Mouse (Mus musculus) lung, embryonic 14.5 days (tissue): ENCODE measurements at regions not wholly inside any gene's neighbourhood (a gene's known extent, or its start where the extent isn't known, plus 50 kb on each side); places are given as distances from the start of the nearest gene placed in this dataset.

ENCODE experiments used
- ATAC-seq: fragments of 200-750 bp; cut with Nextera tagmentation; 2 replicates; pipeline ENCODE4 v1.8.0; 2017; ENCODE audit warnings: mild to moderate bottlenecking, moderate TSS enrichment, moderate library complexity; ENCODE audit not compliant: insufficient read depth
- DNase-seq: peaks from one replicate; pipeline ENCODE4 v3.0.0-alpha.2; 2015
- H3K27ac ChIP-seq: fragments of 300-500 bp; sonication (generic); 2 replicates; pipeline ENCODE4 v1.5.1; 2014; ENCODE audit warnings: low read depth, mild to moderate bottlenecking, moderate library complexity
- H3K27me3 ChIP-seq: fragments of 300-500 bp; sonication (generic); 2 replicates; pipeline ENCODE4 v1.6.1; 2014; ENCODE audit warnings: low read length, control low read depth; ENCODE audit not compliant: insufficient read depth
- H3K36me3 ChIP-seq: fragments of 300-500 bp; sonication (generic); 2 replicates; pipeline ENCODE4 v1.6.1; 2014; ENCODE audit warnings: control low read depth; ENCODE audit not compliant: insufficient read depth
- H3K4me1 ChIP-seq: fragments of 300-500 bp; sonication (generic); 2 replicates; pipeline ENCODE4 v1.6.1; 2014; ENCODE audit warnings: antibody characterized with exemption, control low read depth; ENCODE audit not compliant: insufficient read depth
- H3K4me2 ChIP-seq: fragments of 300-500 bp; sonication (generic); 2 replicates; pipeline ENCODE4 v1.6.1; 2014; ENCODE audit warnings: mild to moderate bottlenecking
- H3K4me3 ChIP-seq: fragments of 300-500 bp; sonication (generic); 2 replicates; pipeline ENCODE4 v1.5.1; 2014; ENCODE audit warnings: low read depth, low read length
- H3K9ac ChIP-seq: fragments of 300-500 bp; sonication (generic); 2 replicates; pipeline ENCODE4 v1.6.1; 2014
- H3K9me3 ChIP-seq: fragments of 300-500 bp; sonication (generic); 2 replicates; pipeline ENCODE4 v1.6.1; 2016; ENCODE audit warnings: low read depth, low read length, control low read depth
- CTCF ChIP-seq: IDR thresholded peaks from 2 replicates; pipeline ENCODE4 v1.5.1; 2016; ENCODE audit warnings: antibody characterized with exemption, low read depth
- WGBS: fragments of 180-500 bp; shearing (Covaris S2); extraction: QIAGEN DNeasy Blood & Tissue Kit; methylation state at CpG from one replicate; pipeline ENCODE4 v1.1.7; 2014; 5-methylcytosine and 5-hydroxymethylcytosine counted together

- Histone ChIP-seq H3K4me3 (no peak overlapping the region), H3K9me3 (no peaks in the 10 kb centered on the region), H3K36me3 (no peaks in the 10 kb centered on the region), H3K27me3 (no peaks in the 10 kb centered on the region), H3K4me1 (peaks cover 10% of the 10 kb centered on the region), H3K9ac (no peak overlapping the region), H3K4me2 (no peak overlapping the region), H3K27ac (no peak overlapping the region)
- DNase-seq (peak; percentile 45), ATAC-seq (peak; percentile 26; the same call in 1 of the 2 replicates)
- TF ChIP-seq CTCF, result no peak
- 29% methylated on average over 4 of the region's 4 CpGs for whole genome bisulfite sequencing
These were observed 90.2 kb downstream of the H2al1j start for GRCm38 (mm10) chrX:11417861-11418260.

- Histone ChIP-seq H3K4me2 (no peak overlapping the region), H3K9ac (no peak overlapping the region), H3K9me3 (no peaks in the 10 kb centered on the region), H3K36me3 (no peaks in the 10 kb centered on the region), H3K4me1 (peaks cover 10% of the 10 kb centered on the region), H3K27me3 (no peaks in the 10 kb centered on the region), H3K4me3 (no peak overlapping the region), H3K27ac (peak overlapping the region; percentile 48; the same call in 1 of the 2 replicates)
- 74% methylated on average over 10 of the region's 10 CpGs for WGBS
- ATAC-seq (no peak), DNase-seq (no peak)
- no peak for TF ChIP-seq CTCF
These were observed 90.6 kb downstream of the H2al1j start for GRCm38 (mm10) chrX:11418261-11418660.

- peak; percentile 78 for ATAC-seq
- no peak overlapping the region for H3K4me2 ChIP-seq
- H3K4me1 ChIP-seq, result peaks cover 10% of the 10 kb centered on the region
- H3K27me3 ChIP-seq, result no peaks in the 10 kb centered on the region
- no peak overlapping the region for H3K4me3 ChIP-seq
- peak; percentile 57 for DNase-seq
- H3K9me3 ChIP-seq, result no peaks in the 10 kb centered on the region
- WGBS, result 34% methylated on average over 5 of the region's 5 CpGs
- H3K27ac ChIP-seq, result peak overlapping the region; percentile 48
- no peak for TF ChIP-seq CTCF
- no peak overlapping the region for H3K9ac ChIP-seq
- H3K36me3 ChIP-seq, result no peaks in the 10 kb centered on the region
These were observed 91.6 kb downstream of the H2al1j start for GRCm38 (mm10) chrX:11419162-11419631.

GRCm38 (mm10) chrX:11432403-11433004, 104.9 kb downstream of the H2al1j start:
- H3K36me3 ChIP-seq, result no peaks in the 10 kb centered on the region
- WGBS, result 41% methylated on average over 12 of the region's 12 CpGs
- TF ChIP-seq CTCF, result no peak
- ATAC-seq, result peak; percentile 57; the same call in 1 of the 2 replicates
- no peak overlapping the region for H3K4me2 ChIP-seq
- H3K9ac ChIP-seq, result no peak overlapping the region
- no peak overlapping the region for H3K4me3 ChIP-seq
- peak overlapping the region; percentile 63; the same call in 1 of the 2 replicates for H3K27ac ChIP-seq
- H3K9me3 ChIP-seq, result no peaks in the 10 kb centered on the region
- no peaks in the 10 kb centered on the region; the same call in 1 of the 2 replicates for H3K4me1 ChIP-seq
- peak; percentile 44 for DNase-seq
- no peaks in the 10 kb centered on the region for H3K27me3 ChIP-seq

GRCm38 (mm10) chrX:11435338-11435737, 107.7 kb downstream of the H2al1j start:
- 47% methylated on average over 6 of the region's 6 CpGs for WGBS
- Histone ChIP-seq H3K27me3 (no peaks in the 10 kb centered on the region), H3K36me3 (no peaks in the 10 kb centered on the region), H3K4me1 (no peaks in the 10 kb centered on the region; the same call in 1 of the 2 replicates), H3K4me3 (no peak overlapping the region), H3K9ac (no peak overlapping the region), H3K4me2 (no peak overlapping the region), H3K9me3 (no peaks in the 10 kb centered on the region), H3K27ac (peak overlapping the region; percentile 30; the same call in 1 of the 2 replicates)
- DNase-seq (peak; percentile 12), ATAC-seq (no peak)
- TF ChIP-seq CTCF, result no peak

- Histone ChIP-seq H3K36me3 (no peaks in the 10 kb centered on the region), H3K27ac (peak overlapping the region; percentile 79)
- peak; percentile 85 for DNase-seq
These were observed 109.7 kb downstream of the H2al1j start for GRCm38 (mm10) chrX:11437151-11437944.

GRCm38 (mm10) chrX:11443543-11443942, 115.9 kb downstream of the H2al1j start:
- Histone ChIP-seq H3K4me1 (0 out of 2 replicates have a peak, but pooled peaks cover 4% of the 10 kb centered on the region), H3K9ac (no peak overlapping the region), H3K36me3 (no peaks in the 10 kb centered on the region), H3K4me2 (no peak overlapping the region), H3K27ac (no peak overlapping the region), H3K27me3 (no peaks in the 10 kb centered on the region), H3K4me3 (no peak overlapping the region), H3K9me3 (no peaks in the 10 kb centered on the region)
- TF ChIP-seq CTCF, result peak; percentile 39
- no peak for ATAC-seq
- 32% methylated on average over 7 of the region's 7 CpGs for WGBS
- DNase-seq, result peak; percentile 59

More at GRCm38 (mm10) chrX:11437151-11437944, 109.7 kb downstream of the H2al1j start:
- no peak for TF ChIP-seq CTCF
- H3K9me3 ChIP-seq, result no peaks in the 10 kb centered on the region
- H3K4me3 ChIP-seq, result no peak overlapping the region
- ATAC-seq, result peak; percentile 80
- no peaks in the 10 kb centered on the region; the same call in 1 of the 2 replicates for H3K4me1 ChIP-seq
- H3K4me2 ChIP-seq, result no peak overlapping the region
- H3K27me3 ChIP-seq, result no peaks in the 10 kb centered on the region
- WGBS, result 25% methylated on average over 12 of the region's 12 CpGs
- H3K9ac ChIP-seq, result no peak overlapping the region
